Mouse (Mus musculus) adrenal gland (tissue): ENCODE results near the gene Ggact.

Source experiments
- intact Hi-C: fragments of 180-260 bp; cut with DNase I; formaldehyde crosslinking; loops from one replicate; pipeline ENCODE4 v1.15.1; 2025
- long read RNA-seq, 2 experiments: library from polyadenylated mRNA; unstranded; transcript quantifications; one replicate each; pipeline ENCODE4 v2.0.0; 2020; ENCODE audit warnings: borderline replicate concordance in 1 of 2; ENCODE audit not compliant: insufficient replicate concordance in 1 of 2

Gene Ggact
- long read RNA-seq, experiment 1, partial matches to known transcripts = 1 of 10 reads
- long read RNA-seq, experiment 1, other reads (novel, unspliced or antisense) = 4 of 10 reads
- long read RNA-seq, experiment 2, partial matches to known transcripts = 0 of 6 reads
- long read RNA-seq, experiment 2, other reads (novel, unspliced or antisense) = 2 of 6 reads

DNA sequence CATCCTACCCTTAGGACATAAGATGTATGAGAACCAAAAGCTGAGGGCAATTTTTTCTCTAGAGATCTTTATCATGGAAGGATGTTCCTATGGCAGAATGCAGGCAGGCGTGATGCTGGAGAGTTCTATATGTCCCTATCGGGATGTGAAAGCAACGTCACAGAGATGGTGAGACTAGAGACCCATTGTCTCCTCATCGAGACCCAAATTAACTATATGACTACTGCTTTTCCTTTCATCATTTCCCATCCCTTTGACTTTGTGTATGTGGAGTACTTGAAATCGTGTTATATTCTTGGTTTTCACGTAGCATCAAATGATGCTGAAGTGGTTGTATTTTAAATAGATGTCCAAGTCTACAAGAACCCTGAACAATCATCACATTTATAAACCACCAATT lies at the start of gene Ggact:
TSS of gene Ggact (minus strand) at position 101 of the 400 bp plus-strand sequence.
- intact Hi-C loops = no loop called here

- intact Hi-C loops = no loop called here
These were observed 44.4 kb upstream of the Ggact start for GRCm38 (mm10) chr14:122957941-122958340.

DNA sequence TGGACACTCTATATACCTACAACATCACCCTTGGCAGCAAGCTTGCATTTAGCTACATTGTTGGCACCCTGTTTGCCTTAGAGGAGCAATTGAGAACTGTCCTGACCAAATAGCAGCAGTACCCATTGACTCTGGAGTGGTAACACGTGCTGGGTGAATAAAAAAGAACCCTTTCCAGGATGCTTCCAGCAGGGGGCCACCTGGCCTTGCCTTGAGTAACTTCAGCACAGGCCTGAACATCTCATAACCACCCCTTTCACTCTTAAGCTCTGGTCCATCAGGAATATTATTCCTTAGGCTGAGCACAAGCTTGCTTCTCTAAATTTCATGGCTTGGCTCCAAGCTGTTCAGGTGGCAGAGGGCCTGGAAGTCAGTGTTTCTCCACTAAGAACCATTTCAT lies 39.8 kb upstream of the Ggact start:
- intact Hi-C loops = loop anchor here (5.0 kb wide), 2 partner anchors 289 to 364 kb away; no protein-coding TSS in a partner anchor

DNA sequence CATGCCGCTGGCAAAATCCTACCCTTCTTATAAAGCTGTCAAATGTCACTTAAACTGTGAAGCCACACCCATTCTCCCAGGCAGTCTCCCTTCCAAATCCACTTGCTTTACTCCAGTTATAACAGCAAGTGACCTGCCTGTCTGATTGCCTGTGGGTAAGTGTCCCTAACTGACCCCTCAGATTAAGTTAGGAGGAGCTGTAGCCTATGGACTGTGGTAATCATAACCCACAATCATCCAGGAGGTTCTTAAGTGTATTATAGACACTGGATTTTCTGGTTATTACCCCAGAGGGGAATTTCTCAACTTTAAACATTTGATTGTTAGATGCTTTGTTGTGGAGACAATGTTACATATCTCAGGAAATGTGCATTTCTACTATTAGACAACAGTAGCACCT lies 39.0 kb upstream of the Ggact start:
- intact Hi-C loops = loop anchor here (5.0 kb wide), 2 partner anchors 290 to 365 kb away; no protein-coding TSS in a partner anchor

DNA sequence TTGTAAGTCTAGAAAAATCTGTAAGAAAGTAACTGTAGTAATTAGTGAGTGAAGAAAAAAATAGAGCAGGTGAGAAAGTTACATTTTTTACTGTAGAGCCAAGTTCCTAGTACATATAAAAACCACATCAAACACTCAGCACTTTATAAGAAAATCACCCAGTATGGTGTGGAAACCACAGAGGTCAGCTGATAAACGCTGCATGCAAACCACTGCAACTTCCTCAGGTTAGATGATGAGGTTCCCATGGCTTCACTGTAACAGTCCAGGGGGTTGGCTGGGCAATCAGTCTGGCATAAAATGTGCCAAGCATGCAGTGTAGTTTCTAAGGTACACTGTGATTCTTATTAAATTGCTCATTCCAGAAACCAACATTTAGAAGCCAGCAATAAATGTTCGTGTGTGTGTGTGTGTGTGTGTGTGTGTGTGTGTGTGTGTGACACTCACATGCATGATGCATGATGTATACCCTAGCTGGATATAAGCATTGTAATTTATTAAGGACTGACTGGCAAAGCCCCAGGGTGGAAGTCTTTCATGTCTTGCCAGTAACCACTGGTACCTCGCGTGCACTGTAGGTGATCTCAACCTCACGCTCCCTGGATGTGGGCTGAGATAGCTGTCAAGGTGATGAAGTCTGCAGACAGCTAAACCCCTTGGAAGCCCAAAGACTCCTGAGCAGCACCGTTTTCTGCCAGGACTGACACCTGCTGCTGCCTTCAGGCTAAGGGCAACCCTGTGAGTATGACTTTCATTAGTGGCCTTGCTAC lies 38.3 kb upstream of the Ggact start:
- intact Hi-C loops = loop anchor here (5.0 kb wide), 2 partner anchors 290 to 365 kb away; no protein-coding TSS in a partner anchor

DNA sequence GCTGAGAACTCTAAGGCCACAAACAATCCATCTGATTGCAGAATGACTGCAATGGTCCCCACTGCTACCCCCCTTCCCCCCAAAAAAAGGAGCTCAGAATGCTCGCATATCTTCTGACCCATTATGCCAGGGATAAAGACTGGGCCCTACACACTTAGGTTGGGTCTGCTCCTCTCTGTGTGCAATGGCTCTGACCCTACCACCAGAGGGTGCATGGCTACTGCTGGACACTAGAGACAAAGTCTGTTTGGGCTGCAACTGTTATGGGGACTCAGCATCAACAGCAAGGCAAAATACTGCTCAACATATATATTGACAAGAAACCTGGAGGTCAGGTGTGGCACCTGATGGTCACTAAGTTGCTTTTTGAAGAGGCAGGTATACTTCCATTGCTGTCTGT lies 37.4 kb upstream of the Ggact start:
- intact Hi-C loops = loop anchor here (5.0 kb wide), 2 partner anchors 291 to 366 kb away; no protein-coding TSS in a partner anchor

DNA sequence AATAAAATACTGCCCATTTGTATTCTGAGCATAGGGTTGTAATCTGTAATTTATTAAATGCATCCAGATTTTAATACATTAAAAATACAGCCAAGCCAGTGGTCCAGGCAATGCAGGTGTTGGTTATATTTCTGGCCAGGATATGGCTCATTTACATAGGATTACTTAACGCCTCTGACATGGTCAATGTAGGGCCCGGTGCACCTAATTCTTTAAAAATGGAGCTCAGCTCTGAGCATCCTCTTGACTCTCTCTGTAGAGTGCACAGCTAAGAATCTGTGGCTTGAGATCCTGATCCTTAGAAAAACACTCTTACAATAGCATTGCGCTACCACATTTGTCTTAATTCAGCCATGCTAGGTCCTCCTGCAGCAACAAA lies 29.9 kb upstream of the Ggact start:
- intact Hi-C loops = no loop called here

GRCm38 (mm10) chr14:122942757-122943474 lies 29.4 kb upstream of the Ggact start:
- intact Hi-C loops = no loop called here

GRCm38 (mm10) chr14:122936460-122936859 lies 22.9 kb upstream of the Ggact start:
- intact Hi-C loops = no loop called here

DNA sequence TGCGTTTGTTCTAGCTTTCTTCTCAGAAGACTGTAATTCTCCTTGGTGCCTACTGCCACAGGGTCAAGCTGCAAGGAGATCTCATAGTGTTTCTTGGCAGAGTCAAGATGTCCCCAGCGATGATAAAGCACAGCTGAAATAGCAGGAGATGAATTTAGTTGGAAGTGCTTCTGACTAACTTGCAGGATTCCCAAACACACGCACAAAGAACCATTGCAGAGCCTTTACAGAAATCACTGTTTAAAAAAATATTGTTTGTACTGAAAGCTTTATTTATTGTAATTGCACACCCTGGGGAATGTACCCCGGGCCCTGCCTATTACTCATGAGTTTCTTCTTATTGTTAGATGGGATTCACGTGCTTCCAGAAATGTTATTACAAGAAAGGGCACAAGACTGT lies 6.5 kb upstream of the Ggact start:
- intact Hi-C loops = no loop called here

DNA sequence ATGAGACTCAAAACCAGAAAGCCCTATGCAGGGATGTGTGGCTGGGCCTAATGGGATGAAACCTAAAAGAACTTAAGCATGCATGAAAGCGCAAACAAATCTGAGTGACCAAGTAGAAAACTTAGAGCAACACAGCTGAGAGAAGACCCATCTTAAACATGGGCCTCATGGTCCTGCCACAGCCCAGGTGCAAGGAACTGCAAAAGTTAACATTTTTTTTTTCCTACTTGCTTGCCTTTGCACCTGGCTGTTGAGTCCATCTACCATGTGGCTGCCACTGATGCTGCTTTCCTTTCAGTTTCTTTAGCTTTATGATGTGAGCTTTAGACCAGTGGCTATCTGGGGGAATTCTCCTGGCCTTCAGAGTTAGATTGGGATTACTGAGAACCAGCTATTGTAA lies 4.1 kb upstream of the Ggact start:
- intact Hi-C loops = no loop called here

DNA sequence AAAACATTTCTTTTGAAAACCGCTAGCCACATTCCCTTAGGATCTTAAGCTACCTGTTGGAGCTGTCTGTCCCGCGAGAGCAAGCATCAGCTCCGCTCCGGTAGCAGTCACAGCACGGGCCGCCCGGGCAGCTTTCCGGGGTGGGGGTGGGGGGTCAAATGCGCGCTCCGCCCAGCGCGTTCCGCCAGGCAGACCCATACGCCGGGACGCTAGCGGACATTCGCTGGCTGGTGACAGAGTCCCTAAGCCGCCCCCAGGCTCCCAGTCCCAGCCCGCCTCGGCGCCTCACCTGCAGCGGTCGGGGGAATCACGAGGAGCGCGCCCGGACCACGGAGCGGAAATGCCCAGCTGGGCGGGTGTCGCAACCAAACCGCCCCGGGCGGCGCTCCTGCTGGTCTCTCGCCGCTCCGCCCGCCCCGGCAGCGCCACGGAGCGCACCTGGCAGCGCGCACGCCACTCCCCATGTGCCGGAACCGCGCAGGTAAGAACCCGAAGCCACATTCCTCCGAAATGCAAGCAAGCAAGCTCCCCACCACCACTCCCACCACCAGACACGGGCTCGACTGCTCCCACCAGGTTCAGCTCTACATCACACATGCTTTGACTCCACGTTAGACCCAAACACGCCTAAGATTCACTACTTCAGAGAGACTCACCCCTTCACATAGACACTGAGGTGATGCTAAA lies 602 bp downstream of the Ggact start:
- intact Hi-C loops = no loop called here

DNA sequence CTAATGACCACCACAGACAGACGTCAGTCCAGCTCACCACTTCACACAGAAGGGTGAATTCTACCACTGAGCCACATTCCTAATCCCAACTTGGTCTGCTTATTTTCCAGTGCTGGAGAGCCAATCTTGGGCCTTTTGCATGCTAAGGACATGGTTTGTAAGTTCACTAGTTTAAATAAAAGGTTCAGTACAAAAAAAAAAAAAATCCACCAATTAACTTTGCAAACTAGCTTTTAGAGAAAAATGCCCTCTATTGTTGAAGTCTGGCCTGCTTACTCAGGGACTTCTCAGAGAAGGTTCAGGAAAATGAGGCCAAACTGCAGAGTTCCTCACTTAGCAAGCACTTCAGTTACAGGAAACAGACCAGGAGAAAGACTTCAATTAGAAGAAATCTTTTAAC lies 1.4 kb downstream of the Ggact start:
- intact Hi-C loops = no loop called here

GRCm38 (mm10) chr14:122911265-122911664 lies 2.3 kb downstream of the Ggact start:
- intact Hi-C loops = no loop called here

DNA sequence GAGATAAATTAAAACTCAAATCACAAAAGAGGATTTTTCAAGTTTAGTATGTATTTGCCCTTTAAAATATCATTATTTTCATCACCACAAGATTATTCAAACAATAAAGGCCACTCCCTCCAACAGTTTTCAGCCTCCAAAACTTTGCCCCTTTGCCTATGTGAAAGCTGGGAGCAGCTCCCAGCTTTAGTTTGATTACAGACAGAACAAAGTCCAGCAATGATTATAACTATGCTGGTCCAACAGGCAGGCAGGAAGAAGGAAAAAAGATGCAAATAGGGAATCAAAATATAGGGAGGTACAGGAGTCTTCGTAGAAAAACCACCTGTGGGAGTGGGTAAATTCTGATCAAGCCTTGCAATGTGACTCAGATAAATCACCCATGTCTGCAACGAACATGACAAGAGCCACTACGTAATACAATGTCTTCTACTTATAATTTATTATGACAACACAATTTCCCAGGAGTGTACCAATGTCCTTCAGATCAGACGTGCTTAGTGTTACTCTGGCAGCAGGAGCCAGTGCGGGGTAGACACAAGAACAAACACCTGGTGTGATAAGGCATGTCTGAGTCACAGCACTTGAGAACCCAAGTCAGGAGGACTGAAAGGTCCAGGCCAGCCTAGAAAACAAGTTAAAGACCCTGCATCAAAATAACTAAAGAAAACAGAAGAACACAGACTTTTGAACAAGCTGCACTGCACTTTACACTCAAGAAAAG lies 4.0 kb downstream of the Ggact start:
- intact Hi-C loops = no loop called here

GRCm38 (mm10) chr14:122908075-122908474 lies 5.5 kb downstream of the Ggact start:
- intact Hi-C loops = no loop called here

GRCm38 (mm10) chr14:122905007-122905406 lies 8.6 kb downstream of the Ggact start:
- intact Hi-C loops = no loop called here

- intact Hi-C loops = no loop called here
These were observed 9.6 kb downstream of the Ggact start for GRCm38 (mm10) chr14:122903923-122904351.

- intact Hi-C loops = no loop called here
These were observed 10.7 kb downstream of the Ggact start for GRCm38 (mm10) chr14:122902884-122903283.

GRCm38 (mm10) chr14:122902136-122902535 lies 11.4 kb downstream of the Ggact start:
- intact Hi-C loops = no loop called here

DNA sequence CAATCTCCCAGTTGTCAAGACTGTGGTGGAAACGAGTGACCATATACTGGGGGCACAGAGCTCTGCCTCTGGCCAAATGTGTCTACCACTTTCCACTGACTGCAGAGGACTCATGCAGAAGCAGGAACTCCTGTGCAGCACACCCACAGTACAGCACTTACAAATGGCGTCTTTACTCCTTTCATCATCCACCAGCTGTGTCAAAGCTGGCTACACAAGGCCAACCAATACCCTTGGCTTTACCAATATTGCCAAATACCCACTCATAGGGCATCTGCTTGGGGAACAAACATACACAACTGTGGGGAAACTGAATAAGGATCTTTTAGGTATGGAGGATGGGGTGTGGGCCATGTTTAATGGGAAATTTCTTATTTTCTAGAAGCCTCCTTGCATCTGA lies 11.8 kb downstream of the Ggact start:
- intact Hi-C loops = no loop called here
